Mouse (Mus musculus) gastrocnemius, postnatal 25 days (tissue): ENCODE data around the gene Fgf23. TPM values are rescaled to one million over a fixed set of nuclear protein-coding genes. Genes with fewer than 3 reads are reported as not detected.

ENCODE experiments used
- DNase-seq: peaks from one replicate; pipeline ENCODE4 v3.0.0; 2022
- long read RNA-seq, 2 experiments: library from polyadenylated mRNA; stranded (forward); transcript quantifications; one replicate each; pipeline ENCODE4 v2.0.0; 2021
- total RNA-seq, 2 experiments: library from RNA; stranded (reverse); gene quantifications; 1 replicate in 1 of 2; 2 replicates in 1 of 2; pipeline ENCODE4 v1.2.3; 2021

Gene Fgf23
- total RNA-seq, result not detected
- long read RNA-seq, experiment 1, result 0 reads
- long read RNA-seq, experiment 2, result 0 reads

DNA sequence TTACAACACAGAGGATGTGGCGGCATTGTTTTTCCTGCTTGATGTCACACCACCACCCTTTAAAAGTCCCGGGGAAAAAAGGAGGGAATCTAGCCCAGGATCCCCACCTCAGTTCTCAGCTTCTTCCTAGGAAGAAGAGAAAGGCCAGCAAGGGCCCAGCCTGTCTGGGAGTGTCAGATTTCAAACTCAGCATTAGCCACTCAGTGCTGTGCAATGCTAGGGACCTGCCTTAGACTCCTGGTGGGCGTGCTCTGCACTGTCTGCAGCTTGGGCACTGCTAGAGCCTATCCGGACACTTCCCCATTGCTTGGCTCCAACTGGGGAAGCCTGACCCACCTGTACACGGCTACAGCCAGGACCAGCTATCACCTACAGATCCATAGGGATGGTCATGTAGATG, at the start of gene Fgf23:
Gene Fgf23 (plus strand): TSS at position 86 of the 400 bp plus-strand sequence.
- no peak for DNase-seq

DNA sequence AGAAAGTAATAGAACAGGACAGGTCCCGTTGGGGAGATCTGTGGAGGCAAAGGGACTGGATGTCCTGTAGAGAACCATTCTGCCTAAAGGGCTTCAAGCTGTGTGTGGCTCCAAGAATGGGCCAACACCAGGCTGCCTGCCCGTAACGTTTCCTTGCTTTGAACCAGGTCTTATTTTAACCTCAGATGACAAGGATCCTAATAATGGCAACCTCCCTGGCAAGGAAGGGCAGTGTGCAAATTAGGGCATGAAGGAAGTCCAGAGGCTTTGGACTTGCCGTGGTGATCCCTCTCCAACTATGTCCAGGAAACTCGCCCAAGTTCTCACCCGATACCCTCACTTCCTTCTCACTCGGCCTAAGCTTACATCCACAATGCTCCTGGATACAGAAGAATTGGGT, 47.9 kb upstream of the Fgf23 start:
- DNase-seq, result peak; percentile 75

- DNase-seq, result no peak
Observed at GRCm38 (mm10) chr6:127034760-127035159, 37.9 kb upstream of the Fgf23 start.

- DNase-seq, result no peak
Observed at GRCm38 (mm10) chr6:127044909-127045308, 27.8 kb upstream of the Fgf23 start.

DNA sequence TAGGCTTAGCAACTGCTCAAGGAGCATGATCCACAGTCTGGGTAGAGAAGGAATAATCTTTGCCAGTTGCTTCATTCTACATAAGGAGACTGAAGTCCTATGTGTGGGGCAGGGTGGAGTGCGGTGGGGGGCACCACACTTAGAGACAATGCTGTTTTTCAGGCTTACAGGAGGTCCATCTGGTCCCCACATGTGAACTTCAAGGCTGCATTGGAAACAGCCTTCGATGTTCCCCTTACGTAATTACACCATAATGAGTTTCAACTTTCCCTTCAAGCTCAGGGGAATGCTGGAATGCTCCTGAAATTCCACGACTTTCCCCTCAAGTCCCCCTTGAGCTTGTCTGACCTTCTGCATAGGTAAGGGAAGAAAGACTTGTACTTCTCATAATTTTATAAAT, 21.9 kb upstream of the Fgf23 start:
- no peak for DNase-seq

GRCm38 (mm10) chr6:127056990-127057588, 15.6 kb upstream of the Fgf23 start:
- DNase-seq, result no peak

DNA sequence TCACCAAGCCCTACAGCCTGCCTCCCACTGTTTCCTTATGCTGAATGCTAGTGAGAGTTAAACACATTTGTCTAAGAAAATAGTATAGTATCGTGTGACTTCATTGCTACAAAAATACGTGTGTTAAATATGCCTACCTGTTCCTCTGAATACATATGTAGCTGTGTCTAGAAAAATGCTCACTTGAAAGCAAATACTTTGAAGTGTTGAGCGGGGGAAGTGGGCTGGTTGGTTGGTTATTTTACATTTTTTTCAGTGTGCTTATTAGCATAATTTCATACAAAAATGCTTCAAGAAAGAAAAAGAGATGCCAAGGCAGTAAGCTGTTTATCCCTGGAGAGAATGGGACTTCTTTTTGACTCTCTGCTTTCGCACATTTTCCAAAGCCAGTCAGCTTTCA, 12.7 kb upstream of the Fgf23 start:
- DNase-seq, result no peak

DNA sequence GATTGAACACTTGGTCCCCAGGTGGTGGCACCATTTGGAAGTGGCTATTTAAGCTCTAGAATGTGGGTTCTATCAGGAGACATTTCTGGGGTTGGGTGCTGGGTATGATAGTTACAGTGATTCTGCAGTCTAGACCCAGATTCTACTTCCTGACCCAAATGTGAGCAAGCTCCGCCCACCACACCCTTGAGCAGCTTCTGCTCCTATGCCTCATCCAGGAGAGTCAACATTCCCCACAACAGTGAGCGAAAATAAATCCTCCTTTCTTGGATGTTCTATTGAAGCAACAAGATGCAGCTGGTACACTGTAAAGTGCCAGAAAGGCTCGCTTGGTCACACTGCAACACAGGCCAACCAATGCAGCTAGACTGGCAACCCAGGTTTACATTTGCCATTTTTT, 8.8 kb upstream of the Fgf23 start:
- no peak for DNase-seq

DNA sequence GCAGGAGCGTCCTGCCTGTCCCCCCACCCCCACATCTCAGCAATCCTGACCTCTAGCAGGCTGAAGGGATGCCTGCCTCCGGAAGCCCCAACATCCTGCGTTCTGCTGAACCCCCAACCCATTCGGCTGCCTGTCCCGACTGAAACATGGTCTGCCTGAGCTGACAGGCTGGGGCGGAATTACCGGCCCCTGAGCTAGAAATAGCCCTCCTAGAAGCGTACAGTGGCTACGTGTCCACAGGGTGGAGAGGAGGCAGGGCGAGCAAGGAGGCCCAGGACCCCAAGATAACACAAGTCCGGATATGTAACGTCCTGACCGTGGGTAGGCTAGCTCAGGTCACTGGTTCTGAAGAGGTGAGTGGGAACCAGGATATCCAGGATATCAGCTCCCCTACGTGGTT, 7.9 kb upstream of the Fgf23 start:
- no peak for DNase-seq

DNA sequence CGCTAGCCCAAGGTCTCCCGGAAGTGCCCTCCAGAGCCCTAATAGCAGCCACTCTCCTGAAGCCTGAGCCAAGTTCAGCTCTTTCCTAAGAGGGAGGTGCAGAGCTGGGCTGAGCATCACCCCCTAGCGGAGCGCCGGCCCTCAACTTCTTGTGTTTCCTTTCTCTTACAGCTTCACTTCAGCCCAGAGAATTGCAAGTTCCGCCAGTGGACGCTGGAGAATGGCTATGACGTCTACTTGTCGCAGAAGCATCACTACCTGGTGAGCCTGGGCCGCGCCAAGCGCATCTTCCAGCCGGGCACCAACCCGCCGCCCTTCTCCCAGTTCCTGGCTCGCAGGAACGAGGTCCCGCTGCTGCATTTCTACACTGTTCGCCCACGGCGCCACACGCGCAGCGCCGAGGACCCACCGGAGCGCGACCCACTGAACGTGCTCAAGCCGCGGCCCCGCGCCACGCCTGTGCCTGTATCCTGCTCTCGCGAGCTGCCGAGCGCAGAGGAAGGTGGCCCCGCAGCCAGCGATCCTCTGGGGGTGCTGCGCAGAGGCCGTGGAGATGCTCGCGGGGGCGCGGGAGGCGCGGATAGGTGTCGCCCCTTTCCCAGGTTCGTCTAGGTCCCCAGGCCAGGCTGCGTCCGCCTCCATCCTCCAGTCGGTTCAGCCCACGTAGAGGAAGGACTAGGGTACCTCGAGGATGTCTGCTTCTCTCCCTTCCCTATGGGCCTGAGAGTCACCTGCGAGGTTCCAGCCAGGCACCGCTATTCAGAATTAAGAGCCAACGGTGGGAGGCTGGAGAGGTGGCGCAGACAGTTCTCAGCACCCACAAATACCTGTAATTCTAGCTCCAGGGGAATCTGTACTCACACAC, 7.4 kb downstream of the Fgf23 start:
- DNase-seq, result peak; percentile 23

GRCm38 (mm10) chr6:127081820-127082219, 9.1 kb downstream of the Fgf23 start:
- no peak for DNase-seq

DNA sequence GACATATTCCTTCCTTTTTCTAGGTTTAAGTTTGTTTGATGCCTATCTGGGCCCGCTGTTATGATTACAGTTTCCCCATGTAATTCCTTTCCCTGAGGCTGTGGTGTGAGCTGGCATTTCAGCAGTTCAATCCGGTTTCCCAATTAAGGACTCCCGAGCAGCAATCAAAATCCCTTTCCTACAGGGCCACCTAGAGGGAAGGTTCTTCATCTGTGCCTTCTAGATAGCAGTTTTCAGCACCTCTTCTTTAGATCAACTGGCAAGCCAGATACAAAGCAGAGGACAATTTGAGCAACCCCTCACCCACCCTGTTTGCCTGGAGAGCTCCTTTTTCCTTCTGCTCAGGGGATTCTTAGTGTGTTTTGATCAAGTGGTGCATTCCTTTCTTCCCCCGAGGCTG, 14.0 kb downstream of the Fgf23 start:
- DNase-seq, result no peak

DNA sequence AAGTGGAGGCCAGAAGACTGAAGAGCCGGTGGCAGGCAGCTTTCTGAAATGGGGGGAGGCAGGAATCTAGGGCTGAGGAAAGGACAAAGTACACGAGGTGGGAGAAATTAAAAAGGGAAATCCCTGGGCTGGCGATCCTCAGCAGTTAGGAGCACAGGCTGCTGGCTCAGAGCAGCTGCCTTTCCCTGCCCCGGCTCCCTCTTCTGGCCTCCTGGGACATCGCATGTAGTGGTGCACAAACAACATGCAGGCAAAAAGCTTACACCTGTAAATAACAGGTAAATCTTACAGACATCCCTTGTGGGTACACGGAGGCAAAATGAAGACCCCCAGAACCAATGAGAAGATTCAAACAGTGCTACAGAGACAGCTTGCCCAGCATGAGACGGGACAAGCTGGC, 21.9 kb downstream of the Fgf23 start:
- no peak for DNase-seq

GRCm38 (mm10) chr6:127103506-127104275, 31.0 kb downstream of the Fgf23 start:
- DNase-seq, result no peak

GRCm38 (mm10) chr6:127104396-127105029, 31.8 kb downstream of the Fgf23 start:
- no peak for DNase-seq

GRCm38 (mm10) chr6:127105107-127105506, 32.4 kb downstream of the Fgf23 start:
- peak; percentile 29 for DNase-seq

- DNase-seq, result peak; percentile 71
Observed at GRCm38 (mm10) chr6:127106189-127106588, 33.5 kb downstream of the Fgf23 start.

GRCm38 (mm10) chr6:127106726-127107125, 34.0 kb downstream of the Fgf23 start:
- no peak for DNase-seq

GRCm38 (mm10) chr6:127107413-127107812, 34.7 kb downstream of the Fgf23 start:
- DNase-seq, result no peak

GRCm38 (mm10) chr6:127108368-127109060, 35.8 kb downstream of the Fgf23 start:
- DNase-seq, result no peak

- peak; percentile 93 for DNase-seq
Observed at GRCm38 (mm10) chr6:127109402-127109930, 36.8 kb downstream of the Fgf23 start, which contains the start of gene Tigar. Gene Tigar, minus strand, starts transcription at chr6:127109557.
